Mouse (Mus musculus) heart, embryonic 10.5 days (tissue): ENCODE data around the gene A830005F24Rik. TPM values are rescaled to one million over a fixed set of nuclear protein-coding genes. Genes with fewer than 3 reads are reported as not detected.

Experiments
- DNase-seq: peaks from one replicate; pipeline ENCODE4 v3.0.0-alpha.2; 2017; ENCODE audit warnings: low spot score
- H3K27ac ChIP-seq: fragments of 300-500 bp; sonication (generic); 2 replicates; pipeline ENCODE4 v1.5.1; 2016; ENCODE audit warnings: mild to moderate bottlenecking
- H3K27me3 ChIP-seq: fragments of 300-500 bp; sonication (generic); 2 replicates; pipeline ENCODE4 v1.6.1; 2016; ENCODE audit warnings: mild to moderate bottlenecking; ENCODE audit not compliant: poor library complexity, insufficient read depth, severe bottlenecking
- H3K36me3 ChIP-seq: fragments of 300-500 bp; sonication (generic); 2 replicates; pipeline ENCODE4 v1.6.1; 2016; ENCODE audit warnings: mild to moderate bottlenecking, moderate library complexity
- H3K4me1 ChIP-seq: fragments of 300-500 bp; sonication (generic); 2 replicates; pipeline ENCODE4 v1.6.1; 2016; ENCODE audit warnings: mild to moderate bottlenecking
- H3K4me3 ChIP-seq: fragments of 300-500 bp; sonication (generic); 2 replicates; pipeline ENCODE4 v1.5.1; 2016; ENCODE audit warnings: mild to moderate bottlenecking, moderate library complexity
- H3K9me3 ChIP-seq: fragments of 300-500 bp; sonication (generic); 2 replicates; pipeline ENCODE4 v1.6.1; 2016; ENCODE audit warnings: mild to moderate bottlenecking, moderate library complexity
- WGBS: fragments of 180-500 bp; shearing (Covaris S2); methylation state at CpG from one replicate; pipeline ENCODE4 v1.1.7; 2016; 5-methylcytosine and 5-hydroxymethylcytosine counted together
- microRNA counts: library from miRNA; unstranded; fragments of <30 nt; microRNA quantifications from one replicate; lab custom pipeline; 2017
- microRNA-seq: library from miRNA; unstranded; fragments of <30 nt; microRNA quantifications from one replicate; pipeline ENCODE4, GENCODE M21; 2017
- polyA plus RNA-seq: library from polyadenylated mRNA; unstranded; fragments of >200 nt; fragmentation: Nextera tagmentation; extraction: Ambion mirVana; gene quantifications from 2 replicates; pipeline ENCODE4 v1.2.1, GENCODE M21; 2016

Gene A830005F24Rik
- polyA plus RNA-seq, 1 experiment from 2014 or later = 2.0 TPM

DNA sequence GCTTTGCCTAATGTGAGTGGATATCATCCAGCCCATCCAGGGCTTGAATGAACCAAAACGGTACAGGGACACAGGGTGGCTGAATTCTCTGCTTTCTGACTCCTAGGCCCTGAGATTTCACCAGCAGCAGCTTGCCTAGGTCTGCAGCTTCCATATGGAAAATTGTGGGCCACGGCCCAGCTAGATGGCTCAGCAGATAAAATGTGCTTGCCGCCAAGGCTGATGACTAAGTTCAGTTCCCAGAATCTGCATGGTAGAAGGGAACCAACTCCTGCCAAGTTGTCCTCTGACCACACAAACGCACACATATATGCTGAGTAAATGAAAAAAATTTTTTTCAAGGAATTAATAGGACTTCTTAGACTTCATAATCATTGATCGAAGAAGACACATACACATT lies 34.9 kb downstream of the A830005F24Rik start:
- 87% methylated on average over 5 of the region's 5 CpGs for WGBS
- no peaks in the 10 kb centered on the region for H3K9me3 ChIP-seq
- no peak overlapping the region for H3K4me3 ChIP-seq
- no peak overlapping the region for H3K27ac ChIP-seq
- no peaks in the 10 kb centered on the region for H3K27me3 ChIP-seq
- H3K36me3 ChIP-seq = no peaks in the 10 kb centered on the region
- peaks cover 36% of the 10 kb centered on the region for H3K4me1 ChIP-seq
- no peak for DNase-seq

DNA sequence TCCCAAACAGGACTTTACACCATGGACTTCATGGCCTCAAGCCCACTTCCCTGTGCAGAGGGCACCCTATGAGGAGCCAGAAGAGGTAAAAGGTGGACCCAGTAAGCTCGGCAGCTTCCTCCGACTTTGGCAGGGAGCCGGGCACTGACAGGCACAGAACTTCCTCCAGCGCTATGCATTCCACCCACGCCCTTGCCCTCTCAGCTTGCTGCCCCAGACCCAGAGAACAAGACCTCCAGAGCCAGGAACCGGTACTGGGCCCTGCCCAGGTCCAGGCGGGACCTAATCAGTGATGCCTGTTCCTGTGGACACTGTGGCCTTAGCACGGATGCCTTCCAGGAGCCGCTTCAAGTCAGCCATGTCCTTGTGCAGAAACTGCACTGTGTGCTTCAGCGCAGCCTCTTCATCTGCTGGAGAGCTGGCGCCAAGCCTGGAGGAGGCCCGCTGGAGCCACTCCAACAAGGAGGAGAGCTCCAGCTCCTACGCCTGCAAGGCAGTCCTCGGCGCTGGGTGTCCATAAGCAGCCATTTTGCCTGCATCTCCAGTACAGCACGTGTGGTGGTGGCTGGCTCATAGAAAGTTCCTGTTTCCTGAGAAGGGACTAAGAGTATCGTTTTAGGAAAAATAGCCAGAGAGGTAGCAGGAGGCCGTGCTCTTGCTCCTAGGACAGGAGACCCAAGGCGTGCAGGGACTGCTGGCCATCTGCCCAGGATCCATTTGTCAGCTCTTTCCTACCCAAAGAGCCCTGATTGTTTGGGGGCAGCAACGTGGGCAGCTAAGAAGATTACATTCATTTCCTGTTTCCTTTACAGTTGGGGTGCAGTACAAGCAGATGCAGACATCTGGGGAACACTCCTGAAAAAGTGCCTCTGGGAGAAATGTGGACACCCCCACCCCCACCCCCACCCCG lies 39.1 kb downstream of the A830005F24Rik start:
- H3K4me3 ChIP-seq = no peak overlapping the region
- 66% methylated on average over 21 of the region's 21 CpGs for WGBS
- peak; percentile 79 for DNase-seq
- H3K36me3 ChIP-seq = no peaks in the 10 kb centered on the region
- H3K9me3 ChIP-seq = no peaks in the 10 kb centered on the region
- peaks cover 20% of the 10 kb centered on the region for H3K4me1 ChIP-seq
- peak overlapping the region; percentile 78 for H3K27ac ChIP-seq
- no peaks in the 10 kb centered on the region for H3K27me3 ChIP-seq

DNA sequence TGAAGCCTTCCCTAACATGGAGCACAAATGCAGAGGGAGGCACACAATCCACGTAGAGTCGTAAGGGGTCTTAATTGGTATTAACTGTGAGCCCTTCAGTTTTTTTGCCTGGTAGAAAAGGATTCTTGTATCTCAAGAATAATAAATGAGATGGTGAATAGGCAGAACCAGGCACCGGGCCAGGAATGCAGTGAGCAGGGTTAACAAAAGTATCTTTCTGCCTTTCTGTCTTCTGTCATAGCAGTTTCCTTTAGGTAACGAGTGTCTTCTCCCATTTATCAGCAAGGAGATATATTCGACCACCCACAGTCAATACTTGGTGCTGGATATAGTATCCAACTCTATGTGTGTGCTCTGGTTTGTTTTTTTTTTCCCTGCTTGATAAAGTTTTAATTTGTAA lies 40.1 kb downstream of the A830005F24Rik start:
- WGBS = 59% methylated on average over 5 of the region's 5 CpGs
- DNase-seq = no peak
- Histone ChIP-seq H3K36me3 (no peaks in the 10 kb centered on the region), H3K9me3 (no peaks in the 10 kb centered on the region), H3K4me1 (peaks cover 20% of the 10 kb centered on the region), H3K27ac (no peak overlapping the region), H3K4me3 (no peak overlapping the region), H3K27me3 (no peaks in the 10 kb centered on the region)

DNA sequence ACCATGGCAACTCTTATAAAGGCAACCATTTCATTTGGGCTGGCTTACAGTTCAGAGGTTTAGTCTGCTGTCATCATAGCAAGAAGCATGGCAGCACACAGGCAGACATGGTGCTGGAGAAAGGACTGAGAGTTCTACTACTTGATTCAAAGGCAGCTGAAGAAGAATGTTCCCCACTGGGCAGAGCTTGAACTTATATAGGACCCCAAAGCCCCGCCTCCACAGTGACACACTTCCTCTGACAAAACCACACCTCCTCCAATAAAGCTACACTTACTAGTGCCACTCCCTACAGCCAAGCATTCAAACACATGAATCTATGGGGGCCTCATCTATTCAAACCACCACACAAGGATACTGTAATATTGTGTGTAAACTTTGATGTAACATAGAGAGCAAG lies 41.2 kb downstream of the A830005F24Rik start:
- H3K4me3 ChIP-seq = no peak overlapping the region
- no peaks in the 10 kb centered on the region for H3K36me3 ChIP-seq
- H3K4me1 ChIP-seq = peaks cover 17% of the 10 kb centered on the region
- H3K9me3 ChIP-seq = no peaks in the 10 kb centered on the region
- H3K27ac ChIP-seq = no peak overlapping the region
- no peaks in the 10 kb centered on the region for H3K27me3 ChIP-seq
- no peak for DNase-seq
- WGBS = 85% methylated on average over 1 of the region's 1 CpGs

DNA sequence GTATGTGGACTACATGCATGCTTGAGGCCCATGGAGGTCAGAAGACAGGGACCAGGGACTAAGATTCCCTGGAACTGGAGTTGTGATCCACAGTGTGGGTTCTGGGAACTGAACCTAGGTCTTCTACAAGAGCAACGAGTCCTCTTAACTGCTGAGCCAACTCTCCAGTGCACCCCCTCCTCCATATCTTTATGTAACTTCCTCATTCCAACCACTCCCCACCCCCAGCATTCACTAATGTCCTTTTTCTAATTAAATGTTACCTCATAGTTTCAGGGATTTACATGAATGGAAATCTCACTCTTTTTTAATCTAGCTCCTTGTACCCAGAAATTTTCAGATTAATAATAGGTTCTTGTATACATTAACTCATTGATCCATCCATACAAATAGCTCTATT lies 42.6 kb downstream of the A830005F24Rik start:
- peaks cover 15% of the 10 kb centered on the region for H3K4me1 ChIP-seq

DNA sequence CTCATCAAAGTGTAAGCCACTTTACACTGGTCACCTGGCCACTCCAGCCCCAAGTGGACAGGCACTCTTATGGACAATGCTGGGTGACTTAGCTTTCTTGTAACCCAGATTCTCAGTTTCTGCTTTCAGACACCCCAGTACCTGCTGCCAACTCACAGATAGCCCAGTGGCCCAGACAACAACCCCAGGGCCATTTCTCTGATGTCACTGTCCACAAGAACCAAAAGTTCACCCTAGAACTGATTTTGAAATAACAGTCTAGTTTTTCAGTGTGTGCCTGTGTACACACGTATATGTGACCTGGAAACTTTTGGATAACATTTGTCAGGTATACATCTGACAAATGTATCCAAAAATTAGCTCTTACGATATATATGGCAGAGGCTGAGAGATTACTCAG lies 48.1 kb downstream of the A830005F24Rik start:
- no peak overlapping the region for H3K27ac ChIP-seq
- H3K27me3 ChIP-seq = no peaks in the 10 kb centered on the region
- DNase-seq = no peak
- H3K4me3 ChIP-seq = no peak overlapping the region
- H3K4me1 ChIP-seq = peaks cover 10% of the 10 kb centered on the region
- 78% methylated on average over 2 of the region's 2 CpGs for WGBS
- no peaks in the 10 kb centered on the region for H3K9me3 ChIP-seq
- no peaks in the 10 kb centered on the region for H3K36me3 ChIP-seq

More for the DNA sequence above, 42.6 kb downstream of the A830005F24Rik start:
- 70% methylated on average over 1 of the region's 1 CpGs for WGBS
- Histone ChIP-seq H3K36me3 (no peaks in the 10 kb centered on the region), H3K9me3 (no peaks in the 10 kb centered on the region), H3K27me3 (no peaks in the 10 kb centered on the region), H3K27ac (no peak overlapping the region), H3K4me3 (no peak overlapping the region)
- no peak for DNase-seq

DNA sequence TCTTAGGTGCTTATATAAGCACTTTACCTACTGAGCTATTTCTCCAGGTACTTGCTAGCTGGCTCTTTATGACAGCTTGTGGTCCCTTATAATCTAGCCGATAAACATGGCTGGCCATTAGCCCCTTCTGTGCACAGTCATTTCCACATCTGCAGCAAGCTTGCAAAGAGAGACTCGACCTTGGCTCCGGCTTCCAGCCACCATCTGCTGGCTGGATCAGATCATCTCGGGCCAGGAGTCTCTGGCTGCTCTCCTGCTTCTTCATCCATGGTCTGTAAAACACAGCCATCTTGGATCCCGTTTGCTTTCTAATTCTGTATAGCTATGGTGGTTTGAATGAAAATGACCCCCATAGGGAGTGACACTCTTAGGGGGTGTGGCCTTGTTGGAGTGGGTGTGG lies 49.0 kb downstream of the A830005F24Rik start:
- Histone ChIP-seq H3K9me3 (no peaks in the 10 kb centered on the region), H3K27ac (no peak overlapping the region), H3K36me3 (no peaks in the 10 kb centered on the region), H3K4me3 (no peak overlapping the region), H3K4me1 (peaks cover 10% of the 10 kb centered on the region), H3K27me3 (no peaks in the 10 kb centered on the region)
- no peak for DNase-seq
- WGBS = 82% methylated on average over 5 of the region's 5 CpGs

MicroRNA genes within 50 kb of the gene (microRNA counts, 519-probe panel; counts per million panel counts)
- microRNA mmu-let-7a (lab: Ali Mortazavi, UCI) (not detected), microRNA mmu-let-7d (lab: Ali Mortazavi, UCI) (6,162 counts per million, percentile 60 among the panel's probes with 10 or more counts), microRNA mmu-let-7f (lab: Ali Mortazavi, UCI) (2,480 counts per million, percentile 6 among the panel's probes with 10 or more counts)

Small RNA genes within 50 kb of the gene (microRNA-seq; reads per million reads assigned to microRNA genes)
- gene Gm24111 (not detected), gene Mirlet7a-1 (21.2 reads per million, percentile 33 among the genes with 10 or more reads in this experiment), gene Mirlet7d (1,478 reads per million, percentile 82 among the genes with 10 or more reads in this experiment), gene Mirlet7f-1 (not detected)

Other genes with a start within 250 kb of the A830005F24Rik start
- 2.7 and 3.6 TPM in 2 replicates for gene Zfp169, start 119 bp upstream of the A830005F24Rik start, polyA plus RNA-seq
- gene Ptpdc1, start 112.1 kb downstream of the A830005F24Rik start, polyA plus RNA-seq = 5.1 and 7.0 TPM in 2 replicates
- gene Barx1, start 149.4 kb downstream of the A830005F24Rik start, polyA plus RNA-seq = 2.6 and 11.7 TPM in 2 replicates